Mouse (Mus musculus) heart, embryonic 11.5 days (tissue): ENCODE results near the gene Rfpl4b. TPM values are rescaled to one million over a fixed set of nuclear protein-coding genes. Genes with fewer than 3 reads are reported as not detected.

Source experiments
- ATAC-seq: fragments of 200-750 bp; cut with Nextera tagmentation; replicated peaks from 2 replicates; pipeline ENCODE4 v1.8.0; 2017; ENCODE audit warnings: moderate library complexity; ENCODE audit not compliant: insufficient number of reproducible peaks, low FRiP score, low TSS enrichment
- H3K27ac ChIP-seq: fragments of 300-500 bp; sonication (generic); 2 replicates; pipeline ENCODE4 v1.5.1; 2014; ENCODE audit warnings: mild to moderate bottlenecking, low read depth, low read length
- H3K27me3 ChIP-seq: fragments of 300-500 bp; sonication (generic); 2 replicates; pipeline ENCODE4 v1.6.1; 2014; ENCODE audit warnings: mild to moderate bottlenecking, low read length, mixed read lengths; ENCODE audit not compliant: control insufficient read depth, insufficient read depth
- H3K36me3 ChIP-seq: fragments of 300-500 bp; sonication (generic); 2 replicates; pipeline ENCODE4 v1.6.1; 2014; ENCODE audit warnings: mild to moderate bottlenecking, low read length, moderate library complexity, mixed read lengths; ENCODE audit not compliant: control insufficient read depth, insufficient read depth
- H3K4me1 ChIP-seq: fragments of 300-500 bp; sonication (generic); 2 replicates; pipeline ENCODE4 v1.6.1; 2014; ENCODE audit warnings: low read length; ENCODE audit not compliant: control insufficient read depth, insufficient read depth
- H3K4me2 ChIP-seq: fragments of 300-500 bp; sonication (generic); 2 replicates; pipeline ENCODE4 v1.6.1; 2014; ENCODE audit warnings: mild to moderate bottlenecking, moderate library complexity
- H3K4me3 ChIP-seq: fragments of 300-500 bp; sonication (generic); 2 replicates; pipeline ENCODE4 v1.5.1; 2014; ENCODE audit warnings: low read depth, low read length
- H3K9ac ChIP-seq: fragments of 300-500 bp; sonication (generic); 2 replicates; pipeline ENCODE4 v1.6.1; 2014; ENCODE audit warnings: mild to moderate bottlenecking, low read depth, low read length, moderate library complexity
- H3K9me3 ChIP-seq: fragments of 300-500 bp; sonication (generic); replicated peaks from 2 replicates; pipeline ENCODE4 v1.6.1; 2016; ENCODE audit warnings: low read length; ENCODE audit not compliant: control insufficient read depth
- WGBS: fragments of 180-500 bp; shearing (Covaris S2); extraction: QIAGEN DNeasy Blood & Tissue Kit; methylation state at CpG from one replicate; pipeline ENCODE4 v1.1.7; 2014; ENCODE audit not compliant: insufficient replicate concordance; 5-methylcytosine and 5-hydroxymethylcytosine counted together
- polyA plus RNA-seq: library from polyadenylated mRNA; unstranded; fragments of >200 nt; fragmentation: Nextera tagmentation; extraction: Ambion mirVana; gene quantifications from 2 replicates; pipeline ENCODE4 v1.2.1, GENCODE M21; 2014

Rfpl4b gene
- polyA plus RNA-seq, 1 experiment from 2014 or later = not detected

GRCm38 (mm10) chr10:38788612-38789011, 33.0 kb downstream of the Rfpl4b start:
- no peak overlapping the region for H3K27ac ChIP-seq
- no peak overlapping the region for H3K9ac ChIP-seq
- H3K4me1 ChIP-seq = no peaks in the 10 kb centered on the region
- H3K27me3 ChIP-seq = no peaks in the 10 kb centered on the region
- H3K4me3 ChIP-seq = no peak overlapping the region
- H3K9me3 ChIP-seq = no peaks in the 10 kb centered on the region
- WGBS = 73% methylated on average over 3 of the region's 3 CpGs
- H3K4me2 ChIP-seq = no peak overlapping the region
- no peaks in the 10 kb centered on the region for H3K36me3 ChIP-seq
- no peak for ATAC-seq

Other genes starting within 250 kb of the Rfpl4b start
- gene Lama4, start 143.7 kb upstream of the Rfpl4b start, polyA plus RNA-seq = 91.8 and 120 TPM in 2 replicates